Mouse (Mus musculus) right cerebral cortex, adult 2 months (tissue): ENCODE measurements around the gene Rsbn1.

Source experiments
- DNase-seq, 2 experiments: peaks; one replicate each; pipeline ENCODE4 v3.0.0; 2021 to 2022; ENCODE audit warnings: low spot score in 2 of 2

Gene Rsbn1

GRCm38 (mm10) chr3:103948666-103949065, 34.7 kb downstream of the Rsbn1 start:
- no peak for DNase-seq

GRCm38 (mm10) chr3:103960622-103961021, 46.7 kb downstream of the Rsbn1 start:
- no peak for DNase-seq

GRCm38 (mm10) chr3:103967231-103967630, 53.3 kb downstream of the Rsbn1 start:
- DNase-seq, result no peak

GRCm38 (mm10) chr3:103967861-103968691, 54.2 kb downstream of the Rsbn1 start, which contains the start of gene Phtf1:
Gene Phtf1 (plus strand): TSS chr3:103968110.
- DNase-seq, result peak; percentile 82 to 89

GRCm38 (mm10) chr3:103968701-103969100, 54.8 kb downstream of the Rsbn1 start:
- DNase-seq, result peak; percentile 47 to 69

- DNase-seq, result no peak
Measured at GRCm38 (mm10) chr3:103971157-103971556, 57.2 kb downstream of the Rsbn1 start.

GRCm38 (mm10) chr3:103984556-103984955, 70.6 kb downstream of the Rsbn1 start:
- DNase-seq, result no peak

GRCm38 (mm10) chr3:103985194-103985593, 71.3 kb downstream of the Rsbn1 start:
- no peak for DNase-seq

- DNase-seq, result no peak
Measured at GRCm38 (mm10) chr3:103987831-103988432, 74.0 kb downstream of the Rsbn1 start.

GRCm38 (mm10) chr3:103989352-103989751, 75.4 kb downstream of the Rsbn1 start:
- no peak for DNase-seq

- DNase-seq, result no peak
Measured at GRCm38 (mm10) chr3:103991271-103991670, 77.4 kb downstream of the Rsbn1 start.

- DNase-seq, result no peak
Measured at GRCm38 (mm10) chr3:103998724-103999123, 84.8 kb downstream of the Rsbn1 start.

GRCm38 (mm10) chr3:104006896-104007466, 93.1 kb downstream of the Rsbn1 start:
- DNase-seq, result no peak

GRCm38 (mm10) chr3:104007479-104007878, 93.6 kb downstream of the Rsbn1 start:
- no peak for DNase-seq

- DNase-seq, result no peak
Measured at GRCm38 (mm10) chr3:104009924-104010662, 96.2 kb downstream of the Rsbn1 start.

- DNase-seq, result no peak
Measured at GRCm38 (mm10) chr3:104011972-104012371, 98.1 kb downstream of the Rsbn1 start.
